ENCODE assay signal across 7 mouse cellular contexts in the genomic region with DNA sequence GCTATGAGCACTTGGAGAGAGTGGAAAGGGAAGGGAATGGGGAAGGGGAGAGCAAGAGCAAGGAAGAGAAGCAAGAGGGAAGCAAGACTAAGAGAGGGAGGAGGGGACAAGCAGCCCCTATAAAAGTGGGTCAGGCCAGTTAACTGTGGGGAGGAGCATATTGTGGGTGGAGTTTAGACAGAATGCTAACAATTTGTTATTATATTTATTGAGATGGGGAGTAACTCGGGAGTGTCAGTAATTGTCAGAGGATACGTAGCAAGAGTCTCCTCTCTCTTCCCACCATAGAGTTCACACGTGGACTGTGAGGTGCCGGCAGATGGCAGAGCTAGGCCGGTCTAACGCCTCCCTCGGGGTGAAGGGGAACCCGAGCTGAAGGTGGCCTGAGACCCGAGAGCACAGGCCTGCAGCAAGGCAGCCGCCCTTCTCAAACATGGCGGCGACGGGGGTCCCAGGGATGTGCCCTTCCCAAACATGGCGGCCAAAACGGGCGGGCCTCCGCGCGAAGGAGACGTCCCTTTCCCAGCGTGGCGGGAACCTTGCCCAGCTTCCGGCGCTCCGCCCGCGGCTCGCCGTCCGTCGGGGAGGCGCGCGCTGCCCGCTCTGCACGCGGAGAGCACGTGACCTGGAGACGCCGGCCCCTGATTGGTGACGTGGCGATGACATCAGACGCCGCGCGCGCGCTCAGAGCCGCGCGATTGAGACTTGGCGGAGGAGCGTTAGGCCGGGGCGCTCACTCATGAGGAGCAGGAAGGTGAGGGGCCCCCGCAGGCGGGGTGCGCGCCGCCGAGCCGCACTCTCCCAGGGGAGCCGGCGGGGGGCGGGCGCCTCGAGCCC. TPM values are rescaled to one million over a fixed set of nuclear protein-coding genes. Genes with fewer than 3 reads are reported as not detected.
DNase-seq lines count a peak whose midpoint lies in the region; ATAC-seq and TF ChIP-seq lines count a peak whose summit lies in the region.

A gene (plus strand): TSS at position 669 of the 837 bp plus-strand sequence.

- H3K4me2 ChIP-seq in intestine, postnatal 0 days (replicated peaks; ENCODE audit: low read depth) = peak within 1 kb of the TSS; percentile 70
- H3K4me2 ChIP-seq in midbrain, embryonic 12.5 days (replicated peaks) = peak within 1 kb of the TSS; percentile 88

- TF ChIP-seq POLR2A in small intestine, adult 2 months (IDR thresholded peaks at IDR 0.05; ENCODE audit: low read depth, low read length) = peak; percentile 64; the same call in 1 of the 2 replicates

- peak within 1 kb of the TSS; percentile 91 for H3K27ac ChIP-seq in embryonic facial prominence, embryonic 10.5 days (replicated peaks)
- peak within 1 kb of the TSS; percentile 97 for H3K27ac ChIP-seq in intestine, postnatal 0 days (ENCODE audit: low read depth, low read length)
- peak within 1 kb of the TSS; percentile 87 for H3K27ac ChIP-seq in midbrain, embryonic 12.5 days (replicated peaks)
- peak within 1 kb of the TSS; percentile 58 for H3K27ac ChIP-seq in small intestine, adult 2 months (ENCODE audit: insufficient read depth, low read depth, low read length)

- peak within 1 kb of the TSS; percentile 87 for H3K9ac ChIP-seq in intestine, postnatal 0 days (ENCODE audit: low read depth, low read length)
- peak within 1 kb of the TSS; percentile 92 for H3K9ac ChIP-seq in midbrain, embryonic 12.5 days (replicated peaks)

- TF ChIP-seq CTCF in intestine, postnatal 0 days (IDR thresholded peaks at IDR 0.05; ENCODE audit: low read depth) = peak; percentile 41
- TF ChIP-seq CTCF in small intestine, adult 2 months (IDR thresholded peaks at IDR 0.05; ENCODE audit: extremely low read depth, insufficient read length, insufficient replicate concordance, low read depth, low read length) = no peak

- peaks cover 25% of the 10 kb centered on the region for H3K4me1 ChIP-seq in embryonic facial prominence, embryonic 10.5 days
- H3K4me1 ChIP-seq in intestine, postnatal 0 days (replicated peaks; ENCODE audit: control insufficient read depth, insufficient read depth, low read length) = no peaks in the 10 kb centered on the region
- H3K4me1 ChIP-seq in midbrain, embryonic 12.5 days = peaks cover 27% of the 10 kb centered on the region
- peaks cover 2% of the 10 kb centered on the region; the same call in 1 of the 2 replicates for H3K4me1 ChIP-seq in small intestine, adult 2 months (ENCODE audit: control insufficient read depth, insufficient read depth, insufficient read length, low read length)

- intact Hi-C loops in left cerebral cortex, postnatal 4 days (cut with DNase I) = no loop called here

- peak within 1 kb of the TSS; percentile 75 for H3K4me3 ChIP-seq in embryonic facial prominence, embryonic 10.5 days
- H3K4me3 ChIP-seq in intestine, postnatal 0 days (ENCODE audit: low read depth, low read length) = peak within 1 kb of the TSS; percentile 65
- peak within 1 kb of the TSS; percentile 85 for H3K4me3 ChIP-seq in midbrain, embryonic 12.5 days
- H3K4me3 ChIP-seq in small intestine, adult 2 months (ENCODE audit: low read depth, low read length) = peak within 1 kb of the TSS; percentile 75

- 2% methylated on average over 67 of the region's 67 CpGs for WGBS in embryonic facial prominence, embryonic 10.5 days
- 1% methylated on average over 61 of the region's 67 CpGs for WGBS in intestine, postnatal 0 days
- WGBS in midbrain, embryonic 12.5 days = 2% methylated on average over 58 of the region's 67 CpGs
- 2% methylated on average over 65 of the region's 67 CpGs for WGBS in small intestine, adult 2 months

- DNase-seq in adrenal gland, postnatal 10 days = peak; percentile 97
- DNase-seq in embryonic facial prominence, embryonic 10.5 days (ENCODE audit: low spot score) = peak; percentile 99
- peak; percentile 44 for DNase-seq in gonadal fat pad, adult 2 months (ENCODE audit: low read depth)
- DNase-seq in left cerebral cortex, postnatal 4 days = peak; percentile 99

- ATAC-seq in intestine, postnatal 0 days = peak; percentile 94
- peak; percentile 95 for ATAC-seq in midbrain, embryonic 12.5 days (ENCODE audit: low FRiP score, low read depth)

- no peaks in the 10 kb centered on the region for H3K9me3 ChIP-seq in embryonic facial prominence, embryonic 10.5 days
- no peaks in the 10 kb centered on the region for H3K9me3 ChIP-seq in intestine, postnatal 0 days (ENCODE audit: control insufficient read depth)
- no peaks in the 10 kb centered on the region for H3K9me3 ChIP-seq in midbrain, embryonic 12.5 days

- peaks cover 26% of the 10 kb centered on the region for H3K36me3 ChIP-seq in embryonic facial prominence, embryonic 10.5 days (replicated peaks)
- H3K36me3 ChIP-seq in intestine, postnatal 0 days (ENCODE audit: control insufficient read depth, insufficient read depth) = peaks cover 23% of the 10 kb centered on the region
- peaks cover 24% of the 10 kb centered on the region for H3K36me3 ChIP-seq in midbrain, embryonic 12.5 days
- peaks cover 13% of the 10 kb centered on the region for H3K36me3 ChIP-seq in small intestine, adult 2 months (ENCODE audit: control insufficient read depth, insufficient read depth, low read length)

- peaks cover 20% of the 10 kb centered on the region for H3K27me3 ChIP-seq in embryonic facial prominence, embryonic 10.5 days (replicated peaks; ENCODE audit: low read depth, poor library complexity, severe bottlenecking)
- H3K27me3 ChIP-seq in intestine, postnatal 0 days (replicated peaks; ENCODE audit: control insufficient read depth, insufficient read depth, low read length) = no peaks in the 10 kb centered on the region
- H3K27me3 ChIP-seq in midbrain, embryonic 12.5 days = peaks cover 20% of the 10 kb centered on the region
- H3K27me3 ChIP-seq in small intestine, adult 2 months (ENCODE audit: control insufficient read depth, insufficient read depth, low read length) = no peaks in the 10 kb centered on the region

RNA-seq across cellular contexts. Expression of the gene that starts here (rescaled TPM):
- total RNA-seq in adrenal gland, postnatal 10 days (2021) = 10 to 100 TPM; 20.4 to 22.3 TPM
- polyA plus RNA-seq in embryonic facial prominence, embryonic 10.5 days (2016; fragmentation: Nextera tagmentation; extraction: Ambion mirVana) = 114 and 118 TPM in 2 replicates
- 24.5 and 28.6 TPM in 2 replicates for polyA plus RNA-seq in gonadal fat pad, adult 2 months (2012; rRNA removed)
- polyA plus RNA-seq in intestine, postnatal 0 days (2015; fragmentation: Nextera tagmentation; extraction: Ambion mirVana) = 60.8 and 62.6 TPM in 2 replicates
- total RNA-seq in left cerebral cortex, postnatal 4 days (2021) = 10 to 100 TPM; 17.2 to 19.2 TPM
- polyA plus RNA-seq in midbrain, embryonic 12.5 days (2016; fragmentation: Nextera tagmentation; extraction: Ambion mirVana) = 96.1 and 104 TPM in 2 replicates
- polyA plus RNA-seq in small intestine, adult 2 months (2012; rRNA removed) = 32.7 and 43.1 TPM in 2 replicates

Comparison
In these comparisons a context has a peak if more than half of its experiments do, and no peak if none do; other contexts are left out.
1. Peak in every context shown above with its lines: DNase-seq, ATAC-seq, H3K4me3 ChIP-seq and H3K27ac ChIP-seq.
2. DNase-seq: peak in every context shown above with its lines; median percentile 99 in embryonic facial prominence, embryonic 10.5 days; 99 in left cerebral cortex, postnatal 4 days; 97 in adrenal gland, postnatal 10 days; 44 in gonadal fat pad, adult 2 months.